ENCODE assay signal across 25 mouse cellular contexts in genomic region chr13:3895397-3895980, GRCm38 (mm10). TPM values are rescaled to one million over a fixed set of nuclear protein-coding genes. Genes with fewer than 3 reads are reported as not detected.
A peak's percentile ranks its signal among the peaks of the same experiment; 100 is the strongest.
DNase-seq lines count a peak whose midpoint lies in the region; ATAC-seq and TF ChIP-seq lines count a peak whose summit lies in the region.
"Had no signal": no experiment of that assay in that cellular context is flagged by ENCODE, and none has a peak within 500 bp of the region (broad histone marks: within the 10 kb centered on the region; RNA-seq: fewer than 3 reads in every experiment).

No protein-coding gene starts in this region.

- no peak overlapping the region for H3K4me3 ChIP-seq in kidney, adult 2 months (ENCODE audit: insufficient read depth, low read depth, low read length)
- H3K4me3 ChIP-seq in intestine, postnatal 0 days (ENCODE audit: low read depth, low read length) = no peak overlapping the region
- no peak overlapping the region for H3K4me3 ChIP-seq in embryonic facial prominence, embryonic 10.5 days
- H3K4me3 ChIP-seq: forebrain, embryonic 15.5 days; heart, embryonic 15.5 days; layer of hippocampus, adult 2 months; limb, embryonic 13.5 days; megakaryocyte, embryonic 14.5 days; neural tube, embryonic 13.5 days; stomach, embryonic 15.5 days had no signal

- peak; percentile 29 for ATAC-seq in intestine, postnatal 0 days
- ATAC-seq: forebrain, embryonic 15.5 days had no signal

- no peaks in the 10 kb centered on the region for H3K9me3 ChIP-seq in intestine, postnatal 0 days (ENCODE audit: control insufficient read depth)
- H3K9me3 ChIP-seq in embryonic facial prominence, embryonic 10.5 days = no peaks in the 10 kb centered on the region
- H3K9me3 ChIP-seq: forebrain, embryonic 15.5 days; heart, embryonic 15.5 days; limb, embryonic 13.5 days; megakaryocyte, embryonic 14.5 days; neural tube, embryonic 13.5 days; stomach, embryonic 15.5 days had no signal

- H3K27me3 ChIP-seq in kidney, adult 2 months (replicated peaks; ENCODE audit: control insufficient read depth, insufficient read depth, low read length) = no peaks in the 10 kb centered on the region
- H3K27me3 ChIP-seq in intestine, postnatal 0 days (replicated peaks; ENCODE audit: control insufficient read depth, insufficient read depth, low read length) = no peaks in the 10 kb centered on the region
- no peaks in the 10 kb centered on the region for H3K27me3 ChIP-seq in embryonic facial prominence, embryonic 10.5 days (replicated peaks; ENCODE audit: low read depth, poor library complexity, severe bottlenecking)
- H3K27me3 ChIP-seq: forebrain, embryonic 15.5 days; heart, embryonic 15.5 days; limb, embryonic 13.5 days; megakaryocyte, embryonic 14.5 days; neural tube, embryonic 13.5 days; stomach, embryonic 15.5 days had no signal

- peak overlapping the region; percentile 27; the same call in 1 of the 2 replicates for H3K27ac ChIP-seq in kidney, adult 2 months (ENCODE audit: insufficient read depth, low read depth, low read length)
- peak overlapping the region; percentile 86 for H3K27ac ChIP-seq in intestine, postnatal 0 days (ENCODE audit: low read depth, low read length)
- no peak overlapping the region for H3K27ac ChIP-seq in embryonic facial prominence, embryonic 10.5 days (replicated peaks)
- H3K27ac ChIP-seq: forebrain, embryonic 15.5 days; heart, embryonic 15.5 days; kidney, postnatal 0 days; layer of hippocampus, adult 2 months; limb, embryonic 13.5 days; neural tube, embryonic 13.5 days; stomach, embryonic 15.5 days had no signal

- no peak overlapping the region for H3K9ac ChIP-seq in intestine, postnatal 0 days (ENCODE audit: low read depth, low read length)
- H3K9ac ChIP-seq: forebrain, embryonic 15.5 days; heart, embryonic 15.5 days; limb, embryonic 13.5 days; lung, embryonic 14.5 days; neural tube, embryonic 13.5 days; stomach, embryonic 15.5 days had no signal

- TF ChIP-seq POLR2A in kidney, adult 2 months (IDR thresholded peaks at IDR 0.05; ENCODE audit: low read depth, low read length) = no peak

- no peak overlapping the region for H3K4me2 ChIP-seq in intestine, postnatal 0 days (replicated peaks; ENCODE audit: low read depth)
- H3K4me2 ChIP-seq: forebrain, embryonic 15.5 days; heart, embryonic 15.5 days; limb, embryonic 13.5 days; lung, embryonic 14.5 days; neural tube, embryonic 13.5 days; stomach, embryonic 15.5 days had no signal

- H3K36me3 ChIP-seq in kidney, adult 2 months (ENCODE audit: control insufficient read depth, insufficient read depth, low read length) = no peaks in the 10 kb centered on the region
- H3K36me3 ChIP-seq in intestine, postnatal 0 days (ENCODE audit: control insufficient read depth, insufficient read depth) = no peaks in the 10 kb centered on the region
- H3K36me3 ChIP-seq in embryonic facial prominence, embryonic 10.5 days (replicated peaks) = peaks cover 39% of the 10 kb centered on the region
- H3K36me3 ChIP-seq: forebrain, embryonic 15.5 days; heart, embryonic 15.5 days; neural tube, embryonic 13.5 days; stomach, embryonic 15.5 days had no signal

- 0 out of 2 replicates have a peak, but pooled peaks have one; percentile 1 for TF ChIP-seq CTCF in kidney, adult 2 months (conservative IDR thresholded peaks at IDR 0.05; ENCODE audit: insufficient read depth, insufficient read length, low read depth, low read length)
- TF ChIP-seq CTCF in intestine, postnatal 0 days (IDR thresholded peaks at IDR 0.05; ENCODE audit: low read depth) = peak; percentile 13

- DNase-seq in kidney, adult 2 months = peak; percentile 50
- no peak for DNase-seq in kidney, postnatal 25 days
- DNase-seq in testis, postnatal 10 days (ENCODE audit: low spot score) = peak; percentile 24
- no peak for DNase-seq in testis, postnatal 14 days (ENCODE audit: low spot score)
- DNase-seq in embryonic facial prominence, embryonic 10.5 days (ENCODE audit: low spot score) = no peak
- DNase-seq in embryo, embryonic 11 days = no peak
- DNase-seq: cerebellum, adult 9-11 months; layer of hippocampus, postnatal 36 days; lung, embryonic 14.5 days; midbrain, embryonic 14.5 days; right cerebral cortex, postnatal 14 days had no signal

- H3K4me1 ChIP-seq in kidney, adult 2 months (ENCODE audit: control insufficient read depth, insufficient read depth, low read length) = peaks cover 5% of the 10 kb centered on the region; the same call in 1 of the 2 replicates
- H3K4me1 ChIP-seq in intestine, postnatal 0 days (replicated peaks; ENCODE audit: control insufficient read depth, insufficient read depth, low read length) = peaks cover 10% of the 10 kb centered on the region; the same call in 1 of the 2 replicates
- H3K4me1 ChIP-seq in embryonic facial prominence, embryonic 10.5 days = peaks cover 17% of the 10 kb centered on the region
- H3K4me1 ChIP-seq: stomach, embryonic 15.5 days had no signal

- 67% methylated on average over 8 of the region's 8 CpGs for WGBS in kidney, adult 2 months
- 40% methylated on average over 8 of the region's 8 CpGs for WGBS in intestine, postnatal 0 days
- WGBS in embryonic facial prominence, embryonic 10.5 days = 91% methylated on average over 8 of the region's 8 CpGs

RNA-seq across cellular contexts. Expression of gene Net1, which starts 22.5 kb away (rescaled TPM):
- polyA plus RNA-seq in kidney, adult 2 months (2012; rRNA removed) = 32.7 and 39.9 TPM in 2 replicates
- polyA plus RNA-seq in intestine, postnatal 0 days (2015; fragmentation: Nextera tagmentation; extraction: Ambion mirVana) = 106 and 109 TPM in 2 replicates
- 100.0 and 117 TPM in 2 replicates for polyA plus RNA-seq in embryonic facial prominence, embryonic 10.5 days (2016; fragmentation: Nextera tagmentation; extraction: Ambion mirVana)

RNA-seq across cellular contexts. Expression of gene Tubal3, which starts 22.6 kb away (rescaled TPM):
- not detected in 2 replicates for polyA plus RNA-seq in kidney, adult 2 months (2012; rRNA removed)
- polyA plus RNA-seq in intestine, postnatal 0 days (2015; fragmentation: Nextera tagmentation; extraction: Ambion mirVana) = 44.1 and 58.4 TPM in 2 replicates
- polyA plus RNA-seq in embryonic facial prominence, embryonic 10.5 days (2016; fragmentation: Nextera tagmentation; extraction: Ambion mirVana) = not detected in 2 replicates
- polyA plus RNA-seq: C2C12; cortical plate, adult 2 months; forebrain, embryonic 15.5 days; gonadal fat pad, adult 2 months; heart, embryonic 15.5 days; hindbrain, embryonic 11.5 days; kidney, postnatal 0 days; limb, embryonic 13.5 days; lung, embryonic 14.5 days; midbrain, embryonic 14.5 days; neural tube, embryonic 13.5 days had no signal

RNA-seq across cellular contexts. Expression of gene Calm5, which starts 41.5 kb away (rescaled TPM):
- polyA plus RNA-seq in kidney, adult 2 months (2012; rRNA removed) = not detected in 2 replicates
- not detected in 2 replicates for polyA plus RNA-seq in intestine, postnatal 0 days (2015; fragmentation: Nextera tagmentation; extraction: Ambion mirVana)
- polyA plus RNA-seq in embryonic facial prominence, embryonic 10.5 days (2016; fragmentation: Nextera tagmentation; extraction: Ambion mirVana) = not detected in 2 replicates
- polyA plus RNA-seq: C2C12; cortical plate, adult 2 months; forebrain, embryonic 15.5 days; gonadal fat pad, adult 2 months; heart, embryonic 15.5 days; hindbrain, embryonic 11.5 days; kidney, postnatal 0 days; limb, embryonic 13.5 days; lung, embryonic 14.5 days; midbrain, embryonic 14.5 days; neural tube, embryonic 13.5 days; stomach, embryonic 15.5 days had no signal

RNA-seq across cellular contexts. Expression of gene Ucn3, which starts 49.7 kb away (rescaled TPM):
- not detected in 2 replicates for polyA plus RNA-seq in kidney, adult 2 months (2012; rRNA removed)
- polyA plus RNA-seq in intestine, postnatal 0 days (2015; fragmentation: Nextera tagmentation; extraction: Ambion mirVana) = 0.43 and 0.51 TPM in 2 replicates
- polyA plus RNA-seq in embryonic facial prominence, embryonic 10.5 days (2016; fragmentation: Nextera tagmentation; extraction: Ambion mirVana) = not detected in 2 replicates
- polyA plus RNA-seq: C2C12; cortical plate, adult 2 months; embryonic facial prominence, embryonic 14.5 days; gonadal fat pad, adult 2 months; heart, embryonic 15.5 days; hindbrain, embryonic 11.5 days; kidney, postnatal 0 days; lung, embryonic 14.5 days; midbrain, embryonic 14.5 days; neural tube, embryonic 13.5 days; stomach, embryonic 15.5 days had no signal

RNA-seq across cellular contexts. Expression of gene Calm4, which starts 57.9 kb away (rescaled TPM):
- polyA plus RNA-seq in kidney, adult 2 months (2012; rRNA removed) = not detected in 2 replicates
- polyA plus RNA-seq in intestine, postnatal 0 days (2015; fragmentation: Nextera tagmentation; extraction: Ambion mirVana) = not detected in 2 replicates
- polyA plus RNA-seq in embryonic facial prominence, embryonic 10.5 days (2016; fragmentation: Nextera tagmentation; extraction: Ambion mirVana) = not detected in 2 replicates
- polyA plus RNA-seq: C2C12; cortical plate, adult 2 months; forebrain, embryonic 15.5 days; gonadal fat pad, adult 2 months; hindbrain, embryonic 11.5 days; kidney, postnatal 0 days; limb, embryonic 13.5 days; lung, embryonic 14.5 days; midbrain, embryonic 14.5 days; neural tube, embryonic 13.5 days had no signal

Comparison
In these comparisons a context has a peak if more than half of its experiments do, and no peak if none do; other contexts are left out.
1. DNase-seq: peak in kidney, adult 2 months (single experiment) and testis, postnatal 10 days (single experiment); none in kidney, postnatal 25 days (0 of 2), testis, postnatal 14 days (single experiment), embryonic facial prominence, embryonic 10.5 days (single experiment) and embryo, embryonic 11 days (single experiment).
2. RNA of gene Tubal3, which starts 22.6 kb away (polyA plus RNA-seq): 44.1 to 58.4 TPM in intestine, postnatal 0 days; not detected in kidney, adult 2 months and not detected in embryonic facial prominence, embryonic 10.5 days; every median in the first group is over 10 times any median in the second.